In genomic region chr4:129188803-129189541, GRCm38 (mm10) we compare ENCODE assay signal across 7 mouse cellular contexts. TPM values are rescaled to one million over a fixed set of nuclear protein-coding genes. Genes with fewer than 3 reads are reported as not detected.
DNase-seq lines count a peak whose midpoint lies in the region; ATAC-seq and TF ChIP-seq lines count a peak whose summit lies in the region.

No protein-coding gene starts in this region.

- H3K4me1 ChIP-seq in forebrain, postnatal 0 days (ENCODE audit: insufficient read depth): peaks cover 15% of the 10 kb centered on the region
- H3K4me1 ChIP-seq in hindbrain, embryonic 16.5 days (ENCODE audit: control insufficient read depth, insufficient read depth, low read depth, low read length): peaks cover 19% of the 10 kb centered on the region
- H3K4me1 ChIP-seq in midbrain, embryonic 11.5 days (ENCODE audit: control insufficient read depth, insufficient read depth, low read length): peaks cover 13% of the 10 kb centered on the region

- H3K4me3 ChIP-seq in forebrain, postnatal 0 days (ENCODE audit: low read depth, low read length): peak overlapping the region; percentile 91
- peak overlapping the region; percentile 60 for H3K4me3 ChIP-seq in hindbrain, embryonic 16.5 days (ENCODE audit: low read length)
- H3K4me3 ChIP-seq in midbrain, embryonic 11.5 days (ENCODE audit: low read depth, low read length): peak overlapping the region; percentile 87

- under 1% methylated on average over 55 of the region's 74 CpGs for WGBS in forebrain, postnatal 0 days
- WGBS in hindbrain, embryonic 16.5 days: 0% methylated on average over 42 of the region's 74 CpGs
- WGBS in midbrain, embryonic 11.5 days: 0% methylated on average over 44 of the region's 74 CpGs

- H3K27ac ChIP-seq in forebrain, postnatal 0 days (ENCODE audit: low read depth, low read length): peak overlapping the region; percentile 86
- peak overlapping the region; percentile 88 for H3K27ac ChIP-seq in hindbrain, embryonic 16.5 days (ENCODE audit: low read depth, low read length)
- H3K27ac ChIP-seq in midbrain, embryonic 11.5 days (ENCODE audit: low read depth, low read length): peak overlapping the region; percentile 85

- peaks cover 7% of the 10 kb centered on the region; the same call in 1 of the 2 replicates for H3K36me3 ChIP-seq in forebrain, postnatal 0 days (ENCODE audit: insufficient read depth)
- H3K36me3 ChIP-seq in hindbrain, embryonic 16.5 days (ENCODE audit: control insufficient read depth, insufficient read depth, low read length): no peaks in the 10 kb centered on the region
- no peaks in the 10 kb centered on the region for H3K36me3 ChIP-seq in midbrain, embryonic 11.5 days (ENCODE audit: control insufficient read depth, insufficient read depth, low read length)

- peak; percentile 71 for DNase-seq in R1 (ENCODE audit: low read depth, low spot score)
- DNase-seq in c-Kit-positive CD71-positive TER-119-positive erythroid progenitor cells, embryonic 14.5 days (ENCODE audit: low spot score): peak; percentile 31
- peak; percentile 70 for DNase-seq in forebrain, postnatal 0 days
- peak; percentile 38 to 55 for DNase-seq in left cerebral cortex, postnatal 25 days (ENCODE audit: low spot score in 2 of 2)
- peak; percentile 94 for DNase-seq in midbrain, embryonic 11.5 days (ENCODE audit: low spot score, missing footprints)
- DNase-seq in spleen, adult 12 weeks (ENCODE audit: low spot score): peak; percentile 38

- no peaks in the 10 kb centered on the region for H3K27me3 ChIP-seq in forebrain, postnatal 0 days (ENCODE audit: insufficient read depth, low read length)
- no peaks in the 10 kb centered on the region for H3K27me3 ChIP-seq in hindbrain, embryonic 16.5 days (replicated peaks; ENCODE audit: control insufficient read depth, insufficient read depth, low read length)
- no peaks in the 10 kb centered on the region for H3K27me3 ChIP-seq in midbrain, embryonic 11.5 days (ENCODE audit: control insufficient read depth, insufficient read depth, low read length)

- TF ChIP-seq CTCF in forebrain, postnatal 0 days (IDR thresholded peaks at IDR 0.05; ENCODE audit: low read depth): no peak; the same call in 1 of the 2 replicates

- ATAC-seq in forebrain, postnatal 0 days: peak; percentile 68
- peak; percentile 22 for ATAC-seq in hindbrain, embryonic 16.5 days
- ATAC-seq in midbrain, embryonic 11.5 days (ENCODE audit: low FRiP score): no peak; the same call in 1 of the 2 replicates

- H3K9me3 ChIP-seq in forebrain, postnatal 0 days (ENCODE audit: low read length): no peaks in the 10 kb centered on the region
- no peaks in the 10 kb centered on the region for H3K9me3 ChIP-seq in hindbrain, embryonic 16.5 days (ENCODE audit: control insufficient read depth, low read length)
- no peaks in the 10 kb centered on the region for H3K9me3 ChIP-seq in midbrain, embryonic 11.5 days (ENCODE audit: control insufficient read depth, low read length)

- peak overlapping the region; percentile 81 for H3K9ac ChIP-seq in forebrain, postnatal 0 days
- H3K9ac ChIP-seq in hindbrain, embryonic 16.5 days (ENCODE audit: low read depth, low read length): peak overlapping the region; percentile 82
- peak overlapping the region; percentile 88 for H3K9ac ChIP-seq in midbrain, embryonic 11.5 days (ENCODE audit: low read length)

- peak overlapping the region; percentile 72 for H3K4me2 ChIP-seq in forebrain, postnatal 0 days (ENCODE audit: low read depth)
- H3K4me2 ChIP-seq in hindbrain, embryonic 16.5 days (ENCODE audit: low read length): peak overlapping the region; percentile 73
- H3K4me2 ChIP-seq in midbrain, embryonic 11.5 days: peak overlapping the region; percentile 59

- intact Hi-C loops in left cerebral cortex, postnatal 25 days (cut with DNase I): loop anchor here (5.0 to 10.0 kb wide), 2 partner anchors 57 to 224 kb away; partner anchors contain the start of gene Azin2

RNA-seq across cellular contexts. Expression of gene S100pbp, which starts 0.6 kb away (rescaled TPM):
- 41.4 and 52.2 TPM in 2 replicates for total RNA-seq in forebrain, postnatal 0 days (2014; rRNA removed)
- polyA plus RNA-seq in forebrain, postnatal 0 days (2015; fragmentation: Nextera tagmentation; extraction: Ambion mirVana): 11.0 and 15.6 TPM in 2 replicates
- 19.1 and 21.6 TPM in 2 replicates for polyA plus RNA-seq in hindbrain, embryonic 16.5 days (2015; fragmentation: Nextera tagmentation; extraction: Ambion mirVana)
- total RNA-seq in left cerebral cortex, postnatal 25 days (2021): 10 to 100 TPM; 37.8 to 41.2 TPM
- 20.0 and 26.9 TPM in 2 replicates for polyA plus RNA-seq in midbrain, embryonic 11.5 days (2014; fragmentation: Nextera tagmentation; extraction: Ambion mirVana)

RNA-seq across cellular contexts. Expression of gene Yars, which starts 0.6 kb away (rescaled TPM):
- total RNA-seq in forebrain, postnatal 0 days (2014; rRNA removed): 97.7 and 119 TPM in 2 replicates
- 108 and 120 TPM in 2 replicates for polyA plus RNA-seq in forebrain, postnatal 0 days (2015; fragmentation: Nextera tagmentation; extraction: Ambion mirVana)
- polyA plus RNA-seq in hindbrain, embryonic 16.5 days (2015; fragmentation: Nextera tagmentation; extraction: Ambion mirVana): 108 and 112 TPM in 2 replicates
- total RNA-seq in left cerebral cortex, postnatal 25 days (2021): 10 to 100 TPM; 85.3 to 96.2 TPM
- 105 and 106 TPM in 2 replicates for polyA plus RNA-seq in midbrain, embryonic 11.5 days (2014; fragmentation: Nextera tagmentation; extraction: Ambion mirVana)

RNA-seq across cellular contexts. Expression of gene Fndc5, which starts 52.2 kb away (rescaled TPM):
- 10.3 and 11.6 TPM in 2 replicates for total RNA-seq in forebrain, postnatal 0 days (2014; rRNA removed)
- 5.8 and 8.3 TPM in 2 replicates for polyA plus RNA-seq in forebrain, postnatal 0 days (2015; fragmentation: Nextera tagmentation; extraction: Ambion mirVana)
- polyA plus RNA-seq in hindbrain, embryonic 16.5 days (2015; fragmentation: Nextera tagmentation; extraction: Ambion mirVana): 10.7 and 11.6 TPM in 2 replicates
- total RNA-seq in left cerebral cortex, postnatal 25 days (2021): 10 to 100 TPM; 56.2 to 63.4 TPM
- 0.95 and 1.5 TPM in 2 replicates for polyA plus RNA-seq in midbrain, embryonic 11.5 days (2014; fragmentation: Nextera tagmentation; extraction: Ambion mirVana)

Comparison
In these comparisons a context has a peak if more than half of its experiments do, and no peak if none do; other contexts are left out.
1. DNase-seq: peak in every context shown above with its lines; median percentile 94 in midbrain, embryonic 11.5 days; 71 in R1; 70 in forebrain, postnatal 0 days; 46 in left cerebral cortex, postnatal 25 days; 38 in spleen, adult 12 weeks; 31 in c-Kit-positive CD71-positive TER-119-positive erythroid progenitor cells, embryonic 14.5 days.